Mouse (Mus musculus): ENCODE measurements around the gene Syt16.

Syt16 gene

GRCm38 (mm10) chr12:74105811-74106513, 108.5 kb downstream of the Syt16 start:
- no peak for DNase-seq (ENCODE audit: low spot score in 2 of 2)

GRCm38 (mm10) chr12:74108663-74109081, 111.2 kb downstream of the Syt16 start:
- no peak for DNase-seq (ENCODE audit: low spot score in 2 of 2)

GRCm38 (mm10) chr12:74109462-74110068, 112.1 kb downstream of the Syt16 start:
- no peak for DNase-seq (ENCODE audit: low spot score in 2 of 2)

GRCm38 (mm10) chr12:74116825-74117224, 119.4 kb downstream of the Syt16 start:
- DNase-seq (ENCODE audit: low spot score in 2 of 2), result no peak

GRCm38 (mm10) chr12:74125796-74126195, 128.3 kb downstream of the Syt16 start:
- DNase-seq (ENCODE audit: low spot score in 2 of 2), result no peak

- DNase-seq (ENCODE audit: low spot score in 2 of 2), result no peak
Observed at GRCm38 (mm10) chr12:74128229-74128628, 130.8 kb downstream of the Syt16 start.

GRCm38 (mm10) chr12:74131790-74132189, 134.3 kb downstream of the Syt16 start:
- DNase-seq (ENCODE audit: low spot score in 2 of 2), result no peak

GRCm38 (mm10) chr12:74142147-74142546, 144.7 kb downstream of the Syt16 start:
- no peak for DNase-seq (ENCODE audit: low spot score in 2 of 2)

GRCm38 (mm10) chr12:74144385-74144784, 146.9 kb downstream of the Syt16 start:
- DNase-seq (ENCODE audit: low spot score in 2 of 2), result no peak

GRCm38 (mm10) chr12:74160791-74161190, 163.3 kb downstream of the Syt16 start:
- DNase-seq (ENCODE audit: low spot score in 2 of 2), result no peak

- no peak for DNase-seq (ENCODE audit: low spot score in 2 of 2)
Observed at GRCm38 (mm10) chr12:74163080-74163479, 165.6 kb downstream of the Syt16 start.

- no peak for DNase-seq (ENCODE audit: low spot score in 2 of 2)
Observed at GRCm38 (mm10) chr12:74171257-74171656, 173.8 kb downstream of the Syt16 start.

GRCm38 (mm10) chr12:74173902-74174301, 176.4 kb downstream of the Syt16 start:
- no peak for DNase-seq (ENCODE audit: low spot score in 2 of 2)

GRCm38 (mm10) chr12:74184596-74184995, 187.1 kb downstream of the Syt16 start:
- DNase-seq (ENCODE audit: low spot score in 2 of 2), result no peak

- DNase-seq (ENCODE audit: low spot score in 2 of 2), result no peak
Observed at GRCm38 (mm10) chr12:74188243-74188785, 190.9 kb downstream of the Syt16 start.

- no peak for DNase-seq (ENCODE audit: low spot score in 2 of 2)
Observed at GRCm38 (mm10) chr12:74188815-74189214, 191.4 kb downstream of the Syt16 start.

- DNase-seq (ENCODE audit: low spot score in 2 of 2), result no peak
Observed at GRCm38 (mm10) chr12:74189840-74190239, 192.4 kb downstream of the Syt16 start.

GRCm38 (mm10) chr12:74190297-74190696, 192.8 kb downstream of the Syt16 start:
- DNase-seq (ENCODE audit: low spot score in 2 of 2), result no peak

GRCm38 (mm10) chr12:74192552-74192951, 195.1 kb downstream of the Syt16 start:
- no peak for DNase-seq (ENCODE audit: low spot score in 2 of 2)

- no peak for DNase-seq (ENCODE audit: low spot score in 2 of 2)
Observed at GRCm38 (mm10) chr12:74201410-74201809, 203.9 kb downstream of the Syt16 start.

- DNase-seq (ENCODE audit: low spot score in 2 of 2), result no peak
Observed at GRCm38 (mm10) chr12:74202431-74203042, 205.1 kb downstream of the Syt16 start.

- no peak for DNase-seq (ENCODE audit: low spot score in 2 of 2)
Observed at GRCm38 (mm10) chr12:74212156-74212555, 214.7 kb downstream of the Syt16 start.

All from spleen, postnatal 4 days (tissue).